In genomic region chr9:49054028-49054427, GRCm38 (mm10) we compare ENCODE assay signal across 28 mouse cellular contexts. TPM values are rescaled to one million over a fixed set of nuclear protein-coding genes. Genes with fewer than 3 reads are reported as not detected.
DNase-seq lines count a peak whose midpoint lies in the region; TF ChIP-seq lines count a peak whose summit lies in the region.
"Had no signal": no experiment of that assay in that cellular context is flagged by ENCODE, and none has a peak within 500 bp of the region (broad histone marks: within the 10 kb centered on the region; RNA-seq: fewer than 3 reads in every experiment).

No protein-coding gene starts in this region.

- peaks cover 3% of the 10 kb centered on the region; the same call in 1 of the 2 replicates for H3K36me3 ChIP-seq in testis, adult 2 months (ENCODE audit: control insufficient read depth, insufficient read depth, low read length)
- H3K36me3 ChIP-seq in ES-E14 (ENCODE audit: control insufficient read depth, insufficient read depth, low read length, poor library complexity, severe bottlenecking) = peaks cover 9% of the 10 kb centered on the region
- H3K36me3 ChIP-seq: heart, embryonic 15.5 days had no signal

- TF ChIP-seq POLR2A in testis, adult 2 months (IDR thresholded peaks at IDR 0.05; ENCODE audit: control insufficient read depth, low read depth, low read length) = no peak

- H3K27me3 ChIP-seq in testis, adult 2 months (ENCODE audit: control insufficient read depth, insufficient read depth, low read length) = no peaks in the 10 kb centered on the region
- H3K27me3 ChIP-seq: embryonic facial prominence, embryonic 12.5 days; embryonic facial prominence, embryonic 15.5 days; heart, embryonic 12.5 days; heart, embryonic 15.5 days had no signal

- in situ Hi-C loops in ES-E14 (cut with MboI; ENCODE audit: low sequenced_read_pairs in 2 of 2, unreplicated experiment in 2 of 2) = no loop called here

- no peak overlapping the region for H3K27ac ChIP-seq in testis, adult 2 months (ENCODE audit: control insufficient read depth, insufficient read depth, low read depth, low read length)
- H3K27ac ChIP-seq in ES-E14 (ENCODE audit: insufficient read depth, low read depth, low read length, poor library complexity, severe bottlenecking) = peak overlapping the region; percentile 57; the same call in 1 of the 2 replicates
- H3K27ac ChIP-seq: embryonic facial prominence, embryonic 12.5 days; embryonic facial prominence, embryonic 15.5 days; gastrocnemius, adult 2 months; heart, embryonic 15.5 days; hindbrain, embryonic 14.5 days; hindbrain, postnatal 0 days had no signal

- no peaks in the 10 kb centered on the region for H3K9me3 ChIP-seq in ES-E14 (ENCODE audit: control insufficient read depth, insufficient read depth, low read depth, low read length)
- H3K9me3 ChIP-seq: embryonic facial prominence, embryonic 12.5 days; embryonic facial prominence, embryonic 15.5 days; heart, embryonic 12.5 days; heart, embryonic 15.5 days had no signal

- peak overlapping the region; percentile 47; the same call in 1 of the 2 replicates for H3K4me3 ChIP-seq in testis, adult 2 months (ENCODE audit: control insufficient read depth, low read depth, low read length)
- H3K4me3 ChIP-seq in ES-E14 (ENCODE audit: insufficient read depth in 1 of 2, low read depth in 1 of 2, low read length in 2 of 2, poor library complexity in 1 of 2, severe bottlenecking in 1 of 2) = peak overlapping the region in 1 of 2 experiments; percentile 99; a peak in 1 of 4 replicates
- H3K4me3 ChIP-seq: gastrocnemius, adult 2 months had no signal

- no peaks in the 10 kb centered on the region for H3K4me1 ChIP-seq in testis, adult 2 months (ENCODE audit: control insufficient read depth, insufficient read depth, low read length)
- peaks cover 5 to 7% of the 10 kb centered on the region in 2 experiments; a peak in 3 of 4 replicates for H3K4me1 ChIP-seq in ES-E14 (ENCODE audit: control insufficient read depth in 2 of 2, insufficient read depth in 2 of 2, low read length in 2 of 2, poor library complexity in 1 of 2)

- no peak for DNase-seq in testis, postnatal 14 days (ENCODE audit: low spot score)
- DNase-seq in ES-E14 (ENCODE audit: low read depth, low spot score) = peak; percentile 52
- peak; percentile 82 for DNase-seq in ZHBTc4 (ENCODE audit: low read depth, low spot score)
- no peak for DNase-seq in layer of hippocampus, adult 11-12 months (ENCODE audit: low spot score)
- no peak for DNase-seq in lung, postnatal 36 days
- DNase-seq: adrenal gland, adult 2 months; adrenal gland, postnatal 14 days; cerebellum, adult 11 months; cerebellum, adult 2 months; cerebellum, adult 9-11 months; cerebellum, postnatal 25 days; forebrain, postnatal 0 days; gastrocnemius, adult 2 months; gastrocnemius, postnatal 14 days; heart, postnatal 14 days; heart, postnatal 4 days had no signal

- no peak overlapping the region for H3K9ac ChIP-seq in ES-E14 (ENCODE audit: insufficient read depth, low read depth, low read length, poor library complexity, severe bottlenecking)
- H3K9ac ChIP-seq: embryonic facial prominence, embryonic 12.5 days; embryonic facial prominence, embryonic 15.5 days; forebrain, postnatal 0 days; heart, embryonic 12.5 days; heart, embryonic 15.5 days had no signal

- no peak for TF ChIP-seq CTCF in testis, adult 2 months (IDR thresholded peaks at IDR 0.05; ENCODE audit: control insufficient read depth, insufficient read depth, insufficient replicate concordance, low read depth, low read length)

TF ChIP-seq in ES-E14, 5 proteins besides CTCF, POLR2A, EP300 and RAD21:
- TF ChIP-seq ZC3H11A (IDR thresholded peaks at IDR 0.05; ENCODE audit: borderline replicate concordance, low read depth, low read length) (no peak), CHD2 (IDR thresholded peaks at IDR 0.05; ENCODE audit: low read depth, low read length) (0 out of 2 replicates have a peak, but pooled peaks have one; percentile 49)

RNA-seq across cellular contexts. Expression of gene Zw10, which starts 1.4 kb away (rescaled TPM):
- polyA plus RNA-seq in testis, adult 2 months (2012; rRNA removed) = 16.2 and 18.6 TPM in 2 replicates
- total RNA-seq in ES-E14 (2012; rRNA removed) = 37.1 and 42.5 TPM in 2 replicates

RNA-seq across cellular contexts. Expression of gene Tmprss5, which starts 27.0 kb away (rescaled TPM):
- 1.7 and 2.1 TPM in 2 replicates for polyA plus RNA-seq in testis, adult 2 months (2012; rRNA removed)
- 1.1 and 2.1 TPM in 2 replicates for total RNA-seq in ES-E14 (2012; rRNA removed)
- total RNA-seq: adrenal gland, postnatal 14 days; common myeloid progenitor, adult 5-6 weeks; heart, postnatal 4 days; MEL had no signal
- polyA plus RNA-seq: C2C12; CD4-positive, CD25-positive, alpha-beta regulatory T cell, adult 4 months; inflammation-experienced regulatory T-cells, adult 6 months had no signal

Comparison
In these comparisons a context has a peak if more than half of its experiments do, and no peak if none do; other contexts are left out.
1. DNase-seq: peak in ES-E14 (single experiment) and ZHBTc4 (single experiment); none in testis, postnatal 14 days (single experiment), layer of hippocampus, adult 11-12 months (single experiment) and lung, postnatal 36 days (single experiment).